Mouse (Mus musculus) naive thymus-derived CD4-positive, alpha-beta T cell, adult 2 months (primary cell): ENCODE results near the gene Podxl2.

Source experiments
- DNase-seq: peaks from one replicate; pipeline ENCODE4 v3.0.0-alpha.2; 2011; ENCODE audit warnings: low read depth

The Podxl2 gene

DNA sequence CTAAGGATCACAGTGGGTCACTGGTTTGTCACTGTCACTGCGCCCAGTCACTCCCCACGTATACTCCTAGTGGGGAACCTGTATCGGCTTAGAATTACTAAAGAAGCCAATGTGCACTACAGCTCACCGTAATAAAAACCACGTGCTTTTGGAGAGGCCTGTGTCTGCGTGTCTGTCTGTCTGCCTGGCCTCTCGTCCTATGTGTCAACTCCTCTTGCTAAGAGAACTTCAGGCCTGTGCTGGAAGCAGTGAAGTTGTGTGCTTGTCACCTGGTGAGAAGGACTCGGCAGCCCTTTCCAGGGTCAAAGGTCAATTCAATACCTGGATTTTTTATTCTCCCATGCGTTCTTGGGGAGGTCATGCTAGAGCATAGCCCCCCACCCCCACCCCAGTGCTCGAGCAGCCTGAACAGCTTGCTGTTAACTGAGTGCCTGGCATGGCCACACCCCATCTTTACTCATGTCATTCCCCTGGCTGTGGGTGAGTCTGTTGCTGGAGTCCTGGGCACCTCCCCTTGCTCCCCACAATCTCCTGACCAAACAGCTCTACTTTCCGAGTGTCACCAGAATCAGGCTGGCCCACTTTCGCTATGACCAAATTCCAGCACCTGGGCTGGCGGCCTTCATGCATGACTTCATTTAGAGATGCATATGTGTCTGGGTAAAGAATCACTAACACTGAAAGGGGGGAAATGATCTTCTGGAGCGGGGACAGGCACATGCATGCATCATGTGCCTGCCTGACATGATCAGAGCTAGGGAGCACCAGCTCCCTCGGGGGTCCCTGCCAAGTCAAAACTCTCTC lies 46.4 kb downstream of the Podxl2 start:
- no peak for DNase-seq

DNA sequence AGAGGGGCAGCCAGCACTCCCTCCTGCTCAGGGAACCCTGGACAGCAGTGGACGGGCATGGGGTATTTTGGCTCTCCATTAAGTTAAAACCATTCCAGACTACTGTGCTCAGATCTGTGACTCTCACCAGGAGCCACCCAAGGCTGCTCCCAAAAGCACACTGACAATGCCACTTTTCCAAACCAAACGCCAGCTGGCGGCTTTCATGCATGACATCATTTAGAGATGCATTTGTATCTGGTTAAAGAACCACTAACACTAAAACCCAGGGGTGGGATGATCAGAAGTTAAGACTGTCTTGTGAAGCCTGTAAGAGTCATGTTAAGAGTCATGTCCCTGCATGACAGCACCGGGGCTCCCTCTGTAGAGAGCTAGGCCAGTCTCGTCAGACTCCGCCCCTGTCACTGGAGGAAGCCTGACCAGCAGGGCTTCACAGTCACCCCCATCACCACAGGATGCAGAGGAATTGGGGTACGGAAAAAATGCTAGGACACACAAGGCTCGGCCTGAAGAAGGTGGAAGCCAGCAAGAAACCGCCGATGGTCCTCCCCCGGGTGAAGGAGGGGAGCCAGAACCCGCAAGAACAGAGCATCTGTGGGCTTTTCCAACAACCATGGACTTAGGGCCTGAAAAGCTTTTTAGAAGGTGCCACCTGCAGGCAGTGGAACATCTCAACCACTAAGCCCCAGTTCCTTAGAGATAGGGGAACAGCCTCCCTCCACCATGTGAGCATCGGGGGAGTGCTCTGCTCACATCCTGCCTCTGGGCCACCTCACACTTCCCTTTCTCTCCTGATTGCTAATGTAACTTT lies 47.2 kb downstream of the Podxl2 start:
- no peak for DNase-seq

DNA sequence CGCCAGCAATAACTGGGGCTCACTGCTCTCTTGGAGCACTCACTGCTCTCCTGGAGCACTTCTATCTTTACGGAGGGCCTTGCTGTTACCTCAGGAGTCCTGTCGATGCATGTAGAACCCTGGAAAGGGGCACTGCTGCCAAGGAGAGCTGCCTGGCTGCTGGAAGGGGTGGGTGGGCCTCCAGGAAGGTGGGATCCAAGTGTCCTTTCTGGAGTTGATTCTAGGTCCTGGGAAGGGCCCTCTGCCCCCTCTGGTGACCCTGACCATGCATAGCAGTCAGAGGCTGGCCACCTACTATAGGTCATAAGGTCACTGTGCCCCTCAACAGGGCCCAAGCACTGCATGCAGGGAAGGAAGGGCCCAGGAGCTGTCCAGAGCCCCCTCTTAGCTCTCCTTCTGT lies 47.9 kb downstream of the Podxl2 start:
- no peak for DNase-seq

DNA sequence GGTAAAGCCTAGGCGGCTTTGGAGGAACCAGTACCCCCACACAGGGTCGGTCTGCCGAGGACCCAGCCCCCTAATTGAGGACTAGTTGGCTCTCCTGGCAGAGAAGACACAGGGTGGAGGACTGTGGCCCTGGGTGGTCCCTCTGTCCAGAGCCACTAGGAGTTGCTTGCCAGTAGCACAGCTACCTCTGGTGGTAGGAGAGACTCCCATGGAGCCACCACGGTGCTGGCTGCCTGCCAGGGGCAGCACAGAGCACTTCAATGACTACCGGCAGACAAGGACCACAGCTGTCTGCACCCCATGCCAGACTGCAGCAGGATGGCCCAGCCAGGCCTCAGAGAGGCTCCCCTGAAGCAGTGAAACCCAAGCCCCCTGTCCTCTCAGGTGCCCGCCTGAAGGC lies 48.3 kb downstream of the Podxl2 start:
- DNase-seq = no peak

DNA sequence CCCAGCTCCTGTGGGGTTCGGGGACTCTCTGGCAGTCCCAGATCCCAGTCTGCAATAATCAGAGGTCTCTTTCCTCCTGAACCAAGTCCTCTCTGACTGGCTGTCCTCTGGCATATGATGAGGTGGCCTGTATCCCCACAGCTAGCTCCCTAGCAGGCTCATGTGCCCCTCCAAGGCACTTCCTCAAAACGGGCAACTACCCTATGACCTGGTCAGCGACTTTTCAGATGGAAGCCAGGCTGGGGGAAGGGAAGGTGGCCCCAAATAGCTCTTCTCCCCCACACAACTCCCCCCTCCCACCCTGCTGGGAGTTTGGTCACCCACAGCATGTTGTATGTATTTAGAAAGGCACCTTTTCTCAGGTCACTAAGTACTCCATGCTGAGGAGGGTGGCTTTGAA lies 48.8 kb downstream of the Podxl2 start:
- DNase-seq = no peak

DNA sequence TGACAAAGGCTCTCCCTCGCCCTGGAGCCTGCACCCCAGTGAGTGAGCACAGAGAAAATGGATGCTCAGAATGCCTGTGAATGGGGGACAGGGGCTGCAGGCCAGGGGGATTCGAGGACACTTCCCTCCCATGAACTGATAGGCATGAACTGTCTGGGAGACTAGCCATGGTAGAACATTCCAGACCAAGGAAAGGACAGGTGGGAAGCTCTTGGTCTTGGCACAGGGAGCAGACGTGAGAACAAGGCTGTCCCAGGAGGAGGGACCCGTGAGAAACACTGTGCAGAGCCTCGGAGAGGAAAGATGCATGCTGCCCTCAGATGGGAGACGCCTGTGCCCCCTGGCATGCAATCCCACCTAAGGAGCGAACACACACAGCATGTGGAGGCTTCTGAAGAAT lies 50.7 kb downstream of the Podxl2 start:
- DNase-seq = no peak

DNA sequence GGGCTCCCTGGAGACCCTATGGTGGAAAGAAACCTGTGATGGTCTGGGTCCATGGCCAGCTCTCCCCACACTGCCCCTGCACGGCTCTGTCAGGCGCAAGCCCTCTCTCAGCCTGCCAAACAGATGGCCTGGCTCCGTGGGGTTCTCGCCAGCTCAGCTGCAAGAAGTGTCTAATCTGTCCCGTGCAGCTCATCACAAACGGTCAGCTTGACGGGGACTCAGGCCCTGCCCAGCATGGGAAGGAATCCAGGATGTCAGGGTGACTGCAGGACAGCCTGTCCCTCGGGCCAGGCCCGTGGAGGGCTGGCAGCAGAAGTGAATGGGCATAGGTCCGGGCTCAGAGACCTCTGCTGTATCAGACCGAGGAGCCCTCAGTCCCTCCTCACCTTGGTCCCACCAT lies 52.9 kb downstream of the Podxl2 start:
- no peak for DNase-seq

DNA sequence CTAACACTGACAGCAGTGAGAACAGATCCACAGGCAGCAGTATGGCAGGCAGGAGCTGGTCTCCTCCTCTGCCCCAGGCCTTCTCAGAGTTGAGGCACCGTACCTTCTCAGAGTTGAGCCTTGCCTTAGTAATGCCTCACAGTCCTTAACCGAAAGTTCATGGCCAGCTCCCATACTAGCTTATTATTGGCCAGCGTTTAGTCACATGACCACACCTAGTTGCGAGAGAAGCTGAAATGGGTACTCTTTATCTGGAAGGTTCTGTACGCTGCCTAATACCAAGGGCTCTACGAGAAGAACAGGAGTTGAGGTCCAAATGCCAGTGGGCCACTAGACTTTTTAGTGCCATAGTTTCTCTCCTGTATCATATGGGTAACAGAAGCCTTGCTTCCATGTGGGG lies 53.5 kb downstream of the Podxl2 start:
- no peak for DNase-seq

DNA sequence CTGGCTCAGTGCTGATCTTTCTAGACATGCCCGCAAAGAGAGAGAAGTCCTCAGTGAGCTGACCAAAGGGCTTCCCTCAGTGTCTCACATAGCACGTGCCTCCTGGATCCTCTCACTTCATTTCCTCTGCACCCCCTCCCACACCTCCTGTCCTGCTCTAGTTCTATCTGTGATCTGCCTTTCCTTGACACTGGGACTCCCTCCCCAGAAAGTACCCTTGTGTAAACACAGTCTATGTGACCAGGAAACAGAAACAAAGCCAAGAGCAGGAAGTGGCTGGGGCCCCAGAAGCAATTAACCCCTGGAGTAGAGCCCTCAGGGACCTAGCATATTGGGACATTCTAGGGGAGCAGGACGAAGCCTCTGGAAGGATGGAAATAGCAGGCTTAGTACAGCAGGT lies 54.0 kb downstream of the Podxl2 start:
- DNase-seq = no peak

DNA sequence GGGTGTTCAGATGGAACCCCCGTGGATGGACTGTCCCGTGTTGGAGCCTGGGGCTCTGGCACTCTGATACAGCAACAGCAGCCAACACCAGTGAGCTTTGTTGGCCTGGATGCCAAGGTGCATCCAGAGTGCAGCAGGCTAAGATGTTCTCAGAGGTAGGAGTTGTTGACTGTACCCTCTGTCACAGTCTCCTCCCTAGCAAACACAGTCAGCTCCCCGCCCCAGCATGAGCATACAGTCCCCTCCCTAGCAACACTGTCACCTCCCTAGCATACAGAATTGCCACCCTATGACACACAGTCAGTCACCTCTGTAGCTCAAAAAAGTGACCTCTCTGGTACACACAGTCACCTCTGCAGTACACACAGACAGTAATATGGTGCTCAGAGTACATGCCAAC lies 57.9 kb downstream of the Podxl2 start:
- DNase-seq = no peak

DNA sequence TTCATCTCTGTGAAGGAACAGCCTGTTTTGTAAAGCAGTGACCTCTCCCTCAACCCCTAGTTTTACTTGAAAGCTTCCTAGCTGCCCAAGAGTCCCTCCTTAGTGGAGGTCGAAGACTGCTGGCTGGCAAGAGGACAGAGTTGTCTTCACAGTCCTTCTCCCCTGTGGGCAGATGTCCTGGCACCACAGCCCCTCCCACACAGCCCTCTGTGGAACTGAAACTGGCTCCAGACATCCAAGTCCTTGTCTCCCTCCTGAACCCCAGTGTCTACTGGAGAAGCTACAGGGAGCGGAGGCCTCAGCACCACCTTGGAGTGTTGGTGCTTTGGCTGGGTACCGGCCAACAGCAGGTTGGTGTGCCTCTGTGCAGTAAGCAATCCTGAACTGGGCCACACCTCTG lies 59.4 kb downstream of the Podxl2 start:
- DNase-seq = no peak

DNA sequence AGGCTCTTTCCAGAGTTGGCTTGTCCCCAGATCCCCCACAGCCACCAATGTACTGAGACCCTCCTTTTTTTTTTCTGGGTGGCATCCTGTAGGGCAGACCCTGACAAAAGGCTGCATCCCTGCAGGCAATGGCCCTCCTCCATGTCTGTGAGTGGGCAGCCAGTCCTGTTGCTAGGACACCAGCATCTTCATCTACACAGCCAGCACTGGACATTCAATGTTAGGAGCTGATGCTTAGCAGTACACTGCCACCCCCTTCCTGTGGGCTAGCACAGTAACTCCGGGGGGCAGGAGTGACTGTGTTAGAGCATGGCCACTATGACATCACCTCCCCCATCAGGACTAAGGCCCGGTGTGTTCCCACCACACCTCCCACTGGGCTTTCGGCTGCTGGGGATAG lies 59.8 kb downstream of the Podxl2 start:
- no peak for DNase-seq

DNA sequence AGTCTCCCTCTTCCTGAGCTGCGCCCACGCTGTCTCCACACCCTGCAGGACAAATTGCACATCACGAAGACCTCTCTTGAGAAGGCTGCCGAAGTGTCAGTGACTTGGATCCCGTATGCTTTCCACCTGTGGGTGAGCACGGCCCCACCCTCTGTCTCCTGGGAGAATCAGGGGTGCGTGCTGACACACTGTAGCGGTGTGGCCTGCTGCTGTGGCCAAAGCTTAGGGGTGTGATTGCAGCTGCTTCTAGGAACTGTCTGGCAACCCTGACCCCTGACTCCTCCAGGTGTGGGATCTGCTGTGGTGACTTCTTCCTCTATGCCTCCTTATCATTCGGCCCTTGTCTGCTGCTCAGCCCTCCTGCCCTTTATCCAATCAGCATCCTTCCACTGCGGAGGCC lies 61.0 kb downstream of the Podxl2 start:
- DNase-seq = no peak

DNA sequence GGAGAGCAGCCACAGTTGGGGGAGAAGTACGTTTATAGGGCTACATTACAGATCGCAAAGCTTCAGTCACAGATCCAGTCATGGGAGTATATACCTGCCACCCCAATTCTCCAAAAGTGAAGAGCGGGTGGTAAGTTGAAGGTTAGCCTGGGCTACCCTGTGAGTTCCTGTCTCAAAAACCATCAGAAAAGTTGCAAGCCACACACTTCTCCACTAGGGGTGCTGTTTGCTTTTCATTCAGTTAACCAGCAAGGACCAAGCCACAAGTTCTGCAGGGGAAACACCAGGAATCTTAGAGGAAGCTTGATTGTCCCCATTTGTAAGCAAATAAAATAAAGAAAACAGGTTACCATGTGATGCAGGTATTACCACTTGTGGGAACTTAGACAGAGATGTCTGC lies 62.0 kb downstream of the Podxl2 start:
- peak; percentile 75 for DNase-seq

DNA sequence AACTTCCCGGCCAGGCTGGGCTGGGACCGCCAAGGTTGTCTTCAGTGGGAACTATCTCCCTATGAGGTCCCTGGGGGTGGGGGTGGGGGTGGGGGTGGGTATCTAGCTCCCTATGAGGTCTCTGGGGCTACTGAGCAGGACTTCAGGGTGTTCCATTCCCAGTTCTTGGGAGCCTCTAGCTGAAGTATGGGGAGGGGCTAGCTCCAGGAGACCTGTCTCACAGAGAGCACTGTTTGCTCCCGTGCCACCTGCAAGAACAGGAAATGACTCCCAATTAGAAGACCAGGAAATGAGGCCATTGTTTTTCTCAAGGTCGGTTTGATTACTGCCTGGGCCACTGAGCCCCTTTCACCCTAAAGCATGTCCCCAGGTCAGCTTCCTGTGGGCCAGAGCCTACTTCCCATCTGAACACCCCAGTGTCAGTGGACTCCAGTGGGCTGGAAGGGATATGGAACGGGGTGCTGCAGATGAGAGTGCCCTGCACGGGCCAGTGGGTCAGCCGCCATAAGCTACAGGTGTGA lies 62.9 kb downstream of the Podxl2 start:
- DNase-seq = peak; percentile 10

DNA sequence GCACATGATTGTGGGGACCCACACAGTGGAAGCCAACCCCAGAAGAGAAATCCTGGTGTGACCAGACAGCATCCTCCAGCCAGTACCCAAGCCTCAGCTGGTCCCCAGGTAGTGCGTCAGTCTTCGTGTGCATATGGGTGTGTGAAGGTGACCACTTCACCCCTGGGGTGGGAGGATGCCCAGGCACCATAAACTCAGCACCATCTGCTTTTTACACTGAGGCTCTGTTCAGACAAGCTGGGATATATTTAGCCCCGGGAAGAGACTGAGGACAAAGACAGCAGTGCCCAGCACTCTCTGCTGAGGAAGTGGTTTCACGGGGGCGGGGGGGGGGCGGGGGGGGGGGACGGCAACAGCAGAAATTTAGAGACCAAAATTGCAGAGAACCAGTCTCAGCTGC lies 63.4 kb downstream of the Podxl2 start:
- peak; percentile 15 for DNase-seq

DNA sequence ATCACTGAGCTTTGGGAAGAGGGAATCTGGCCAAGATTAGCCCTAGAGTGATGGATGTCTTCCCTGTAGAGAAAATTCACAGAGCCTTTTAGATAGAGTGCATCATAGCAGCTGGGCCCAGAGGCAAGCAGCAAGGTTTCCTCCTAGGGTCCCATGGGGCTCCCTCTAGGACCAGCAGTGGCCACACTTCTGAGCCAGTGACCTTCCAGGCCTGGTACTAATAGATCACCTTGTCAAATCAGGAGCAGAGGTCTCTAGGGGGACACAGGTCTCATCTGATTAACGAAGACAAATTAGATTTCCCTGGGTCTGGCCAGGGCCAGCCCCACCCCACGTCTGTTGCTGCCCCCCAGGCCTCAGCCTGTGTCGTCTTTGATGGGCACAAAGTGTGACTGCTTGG lies 64.6 kb downstream of the Podxl2 start:
- DNase-seq = no peak

DNA sequence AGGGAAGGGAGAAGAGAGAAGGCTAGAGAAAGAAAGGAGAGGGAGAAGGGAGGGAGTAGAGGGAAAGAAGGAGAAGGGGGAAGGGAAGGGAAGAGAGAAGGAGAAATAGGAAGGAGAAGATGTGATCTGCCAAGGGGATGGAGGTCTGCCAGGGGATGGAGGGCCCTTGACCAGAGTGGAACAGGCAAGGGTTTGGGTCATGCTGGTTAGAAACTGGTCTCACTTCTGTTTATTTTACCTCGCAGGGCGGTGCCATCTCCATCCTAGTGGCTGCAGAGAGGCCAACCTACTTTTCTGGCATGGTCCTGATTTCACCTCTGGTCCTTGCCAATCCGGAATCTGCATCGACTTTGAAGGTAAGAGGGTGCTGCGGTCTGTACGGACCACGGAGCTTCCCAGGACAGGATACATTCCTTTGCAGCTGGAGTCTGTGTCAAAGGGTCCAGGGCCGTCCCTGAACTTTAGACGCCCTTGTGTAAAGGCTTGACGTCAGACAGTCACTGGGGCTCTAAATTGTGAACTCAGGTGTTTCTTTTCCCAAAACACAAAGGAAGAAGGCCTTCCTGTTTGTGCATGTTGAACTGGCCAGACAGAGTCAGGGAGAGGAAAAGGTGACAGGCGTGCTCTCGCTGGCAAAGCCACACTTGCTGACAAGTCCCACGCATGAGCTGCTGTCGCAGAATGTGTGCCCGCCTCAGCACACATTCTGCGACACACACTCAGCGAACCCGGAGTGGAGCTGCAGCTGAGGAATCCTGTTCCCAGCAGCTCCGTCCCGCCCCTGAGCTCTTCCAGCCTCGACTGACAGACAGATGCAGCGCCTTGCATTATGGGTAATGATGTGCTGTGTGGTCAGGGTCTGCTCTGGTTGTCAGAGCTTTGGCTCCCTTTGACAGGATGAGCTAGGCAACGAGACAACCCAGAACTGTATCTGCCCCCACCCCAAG lies 65.5 kb downstream of the Podxl2 start:
- no peak for DNase-seq

DNA sequence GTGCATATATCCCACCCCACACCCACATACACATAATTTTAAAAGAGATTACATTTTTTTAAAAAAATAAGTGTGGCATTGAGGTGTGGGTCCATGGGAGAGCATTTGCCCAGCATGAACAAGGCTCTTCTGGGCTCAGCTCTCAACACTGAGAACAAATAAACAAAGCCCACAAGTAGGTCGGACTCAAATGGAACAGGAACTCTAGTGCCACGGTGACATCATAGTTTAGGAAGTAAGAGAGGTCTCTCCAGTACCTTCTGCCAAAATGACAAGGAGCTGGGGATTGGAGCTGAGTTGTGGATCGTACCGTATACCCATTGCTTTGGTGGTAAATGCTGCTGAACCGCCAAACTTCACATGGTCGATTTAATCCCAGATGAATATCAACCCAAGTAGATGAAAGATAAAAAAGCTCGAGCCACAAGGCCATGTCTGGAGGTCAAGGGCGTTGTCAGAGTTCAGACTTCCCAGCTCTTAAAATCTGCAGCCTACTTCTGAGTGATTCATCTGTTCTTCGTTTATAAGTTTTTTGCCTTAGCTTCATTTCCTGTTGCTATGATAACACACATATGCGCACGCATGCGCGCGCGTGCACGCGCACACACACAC lies 69.8 kb downstream of the Podxl2 start:
- DNase-seq = no peak

DNA sequence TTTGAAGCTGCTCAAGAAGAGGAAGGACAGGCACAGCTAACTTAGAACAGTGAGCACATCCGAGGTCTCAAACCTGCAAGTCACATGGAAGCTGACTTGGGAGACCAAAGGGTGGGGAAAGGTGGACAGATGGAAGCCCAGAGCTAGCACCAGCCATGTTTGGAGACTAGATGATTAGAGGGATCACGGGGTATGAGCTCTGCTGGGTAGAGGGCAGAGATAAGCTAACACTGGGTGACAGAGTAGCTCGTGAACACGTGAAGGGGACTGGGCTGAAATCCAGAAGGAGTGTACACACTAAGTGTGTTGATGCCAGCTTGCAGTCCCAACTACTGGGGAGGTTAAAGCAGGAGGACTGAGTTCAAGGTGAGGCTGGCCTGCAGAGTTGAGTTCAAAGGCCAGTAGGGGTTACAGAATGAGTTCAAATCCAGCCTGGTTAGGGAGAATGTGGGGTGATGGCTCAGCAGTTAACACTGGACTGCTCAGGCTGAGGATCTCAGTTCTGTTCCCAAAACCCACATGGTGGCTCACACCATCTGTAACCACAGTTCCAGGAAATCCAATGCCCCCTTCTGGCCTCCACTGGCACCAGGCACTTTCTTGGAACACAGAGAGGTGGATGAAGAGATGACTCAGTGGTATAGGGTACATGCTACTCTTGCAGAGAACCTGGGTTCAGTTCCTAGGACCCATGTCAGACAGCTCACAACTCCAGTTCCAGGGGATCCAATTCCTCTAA lies 70.7 kb downstream of the Podxl2 start:
- no peak for DNase-seq

DNA sequence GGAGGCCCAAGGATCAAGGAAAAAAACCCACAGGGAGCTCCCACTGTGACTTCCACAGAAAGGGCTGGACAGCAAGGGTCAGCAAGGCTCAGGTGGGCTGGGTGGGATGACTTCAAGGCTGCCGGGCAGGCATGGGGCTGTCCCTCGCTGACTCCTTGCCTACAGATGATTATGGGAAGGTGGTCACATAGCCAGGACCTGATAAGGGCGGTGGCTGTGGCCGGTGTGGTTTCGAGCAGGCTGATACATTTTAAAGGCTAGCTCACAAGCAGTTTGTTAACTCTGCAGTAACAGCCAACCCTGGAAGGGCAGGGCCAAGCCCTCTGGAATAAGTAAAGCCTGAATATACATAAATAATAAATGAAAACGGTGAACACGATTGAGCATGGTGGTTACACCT lies 71.8 kb downstream of the Podxl2 start:
- no peak for DNase-seq
